Mouse (Mus musculus): ENCODE measurements around the gene Slc36a2. TPM values are rescaled to one million over a fixed set of nuclear protein-coding genes. Genes with fewer than 3 reads are reported as not detected.

Slc36a2 gene
- polyA plus RNA-seq, 1 experiment, result not detected

DNA sequence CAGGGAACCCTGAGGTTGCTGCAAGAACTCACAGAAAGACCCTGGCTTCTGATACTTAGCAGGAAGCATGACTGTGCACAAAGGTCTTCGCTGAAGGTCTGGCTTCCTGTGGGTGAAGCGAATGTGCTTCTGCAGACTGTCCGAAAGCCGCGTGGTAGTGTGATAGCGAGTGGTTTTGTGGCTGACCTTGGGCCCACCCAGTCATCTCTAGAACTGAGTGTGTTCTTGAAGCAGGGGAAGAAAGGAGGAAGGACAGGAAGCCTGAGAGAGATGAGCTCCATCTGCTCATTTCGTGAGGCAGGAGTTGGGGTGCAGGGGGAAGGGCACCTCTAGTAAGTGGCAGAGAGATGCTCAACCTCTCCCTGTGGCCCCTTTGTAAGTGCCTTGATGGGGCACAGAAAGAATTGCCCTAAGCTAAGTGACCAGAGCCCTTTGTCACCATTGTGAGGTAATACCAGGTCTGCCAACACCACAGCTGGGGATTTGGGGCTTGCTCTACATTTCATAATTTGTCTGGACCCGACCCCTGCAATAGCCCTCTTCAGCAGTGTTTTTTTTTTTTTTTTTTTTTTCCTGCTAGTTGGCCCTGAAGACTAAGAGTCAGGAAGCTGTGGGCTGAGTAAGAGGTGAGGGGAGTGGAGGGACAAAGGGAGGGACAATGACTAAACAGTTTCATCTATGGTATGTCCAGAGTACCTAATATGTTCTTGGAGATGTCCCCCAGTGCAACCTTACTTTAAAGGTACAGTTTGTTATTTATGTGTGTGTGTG, 13.0 kb upstream of the Slc36a2 start:
- no peak for TF ChIP-seq GATA1 (IDR thresholded peaks at IDR 0.05; ENCODE audit: low read length)

DNA sequence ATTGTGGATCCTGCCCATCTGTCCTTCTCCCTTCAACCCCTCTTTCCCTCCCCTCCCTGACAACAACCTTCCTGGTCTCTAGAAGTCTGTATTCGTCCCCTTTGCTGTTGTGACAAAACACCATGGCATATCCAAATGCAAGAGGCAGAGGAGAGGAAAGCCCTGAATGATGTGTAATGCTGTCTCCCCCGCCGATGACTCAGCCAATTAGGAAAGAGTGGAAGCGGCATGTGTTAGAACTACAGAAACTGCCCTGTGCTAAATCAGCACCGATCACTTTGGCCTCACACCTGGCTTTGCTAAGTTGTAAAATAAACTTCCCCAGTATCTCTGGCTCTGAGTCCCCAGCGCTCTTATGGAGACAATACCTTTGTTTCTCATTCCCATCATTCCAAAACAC, 12.2 kb upstream of the Slc36a2 start:
- no peak for TF ChIP-seq GATA1 (IDR thresholded peaks at IDR 0.05; ENCODE audit: low read length)

DNA sequence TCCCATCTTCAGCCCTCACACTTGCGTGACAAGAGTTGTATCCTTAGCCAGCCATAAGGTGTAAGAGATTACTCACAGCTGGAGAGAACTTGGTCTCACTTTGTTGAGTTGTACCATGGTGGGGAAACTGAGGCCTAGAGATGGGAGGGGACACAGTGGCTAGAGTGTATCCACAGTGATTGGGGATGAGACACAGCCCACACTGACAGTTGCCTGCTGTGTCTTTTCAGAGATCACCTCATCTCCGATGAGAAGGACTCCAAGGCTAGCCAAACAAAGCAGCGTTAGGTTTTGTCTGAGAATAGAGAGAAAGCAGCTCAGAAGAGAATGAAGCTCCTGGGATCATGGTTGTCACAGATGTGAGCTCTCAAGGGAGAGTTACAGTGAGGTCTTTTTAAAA, 5.3 kb upstream of the Slc36a2 start:
- TF ChIP-seq GATA1 (IDR thresholded peaks at IDR 0.05; ENCODE audit: low read length), result no peak

- TF ChIP-seq GATA1 (IDR thresholded peaks at IDR 0.05; ENCODE audit: low read length), result no peak
These were observed 2.9 kb upstream of the Slc36a2 start for GRCm38 (mm10) chr11:55187777-55188176.

- TF ChIP-seq GATA1 (IDR thresholded peaks at IDR 0.05; ENCODE audit: low read length), result no peak
These were observed 2.4 kb upstream of the Slc36a2 start for GRCm38 (mm10) chr11:55187292-55187691.

- TF ChIP-seq GATA1 (IDR thresholded peaks at IDR 0.05; ENCODE audit: low read length), result no peak
These were observed 631 bp downstream of the Slc36a2 start for GRCm38 (mm10) chr11:55184246-55184645.

- TF ChIP-seq GATA1 (IDR thresholded peaks at IDR 0.05; ENCODE audit: low read length), result no peak
These were observed 1.8 kb downstream of the Slc36a2 start for GRCm38 (mm10) chr11:55183124-55183523.

DNA sequence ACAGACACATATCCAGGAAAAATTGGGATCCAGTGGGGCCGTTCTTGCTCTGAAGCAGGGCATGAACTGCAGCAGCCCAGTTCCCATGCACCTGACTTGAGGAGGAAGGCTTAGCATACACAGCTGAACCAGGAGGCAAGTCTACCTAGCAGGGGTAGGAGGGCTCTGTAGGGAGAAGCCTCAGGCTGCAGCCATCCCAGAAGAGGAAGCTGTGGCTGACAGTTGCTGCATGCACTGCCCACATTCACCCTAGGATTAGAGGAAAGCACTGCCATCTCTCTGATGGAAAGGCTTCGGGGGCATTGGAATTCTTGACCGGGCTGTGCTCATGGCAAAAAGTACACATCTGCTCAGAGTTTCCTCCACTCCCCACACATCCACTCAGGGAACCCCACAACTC, 5.0 kb downstream of the Slc36a2 start:
- no peak for TF ChIP-seq GATA1 (IDR thresholded peaks at IDR 0.05; ENCODE audit: low read length)

DNA sequence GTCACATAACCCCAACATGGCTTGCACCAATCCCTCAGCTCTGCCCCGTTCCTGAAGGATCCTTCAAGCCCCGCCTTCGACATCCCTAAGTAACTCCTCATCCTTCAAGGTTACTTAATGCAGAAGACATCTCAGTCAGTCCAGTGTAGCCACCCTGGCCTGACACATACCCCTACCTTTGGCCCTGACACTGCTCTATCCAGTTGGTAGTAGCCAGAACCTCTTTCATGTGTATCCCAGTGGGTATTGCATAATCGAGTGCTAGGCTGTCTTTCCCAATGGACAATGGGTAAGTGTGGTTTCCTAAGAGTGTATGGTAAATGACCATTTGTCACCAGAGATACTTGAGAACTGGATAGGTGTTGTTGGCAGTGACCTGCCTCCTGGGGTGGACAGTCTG, 6.0 kb downstream of the Slc36a2 start:
- TF ChIP-seq GATA1 (IDR thresholded peaks at IDR 0.05; ENCODE audit: low read length), result no peak

DNA sequence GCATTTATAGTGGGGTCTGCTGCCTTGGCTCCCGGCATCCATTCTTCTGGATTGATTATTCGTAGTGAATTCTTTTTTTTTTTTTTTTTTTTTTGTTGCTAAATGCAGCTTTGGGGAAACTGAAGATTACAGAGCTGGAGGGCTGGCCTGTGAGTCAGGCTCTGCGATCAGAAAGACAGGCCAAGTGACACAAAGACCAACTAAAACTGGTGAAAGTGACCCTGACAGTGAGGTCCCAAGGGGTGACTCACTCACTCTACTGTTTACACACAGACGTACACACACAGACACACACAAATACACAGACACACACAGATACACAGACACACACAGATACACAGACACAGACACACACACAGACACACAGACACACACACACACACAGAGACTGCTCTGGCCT, 14.4 kb downstream of the Slc36a2 start:
- no peak for TF ChIP-seq GATA1 (IDR thresholded peaks at IDR 0.05; ENCODE audit: low read length)

GRCm38 (mm10) chr11:55168914-55169313, 16.0 kb downstream of the Slc36a2 start:
- TF ChIP-seq GATA1 (IDR thresholded peaks at IDR 0.05; ENCODE audit: low read length), result no peak

DNA sequence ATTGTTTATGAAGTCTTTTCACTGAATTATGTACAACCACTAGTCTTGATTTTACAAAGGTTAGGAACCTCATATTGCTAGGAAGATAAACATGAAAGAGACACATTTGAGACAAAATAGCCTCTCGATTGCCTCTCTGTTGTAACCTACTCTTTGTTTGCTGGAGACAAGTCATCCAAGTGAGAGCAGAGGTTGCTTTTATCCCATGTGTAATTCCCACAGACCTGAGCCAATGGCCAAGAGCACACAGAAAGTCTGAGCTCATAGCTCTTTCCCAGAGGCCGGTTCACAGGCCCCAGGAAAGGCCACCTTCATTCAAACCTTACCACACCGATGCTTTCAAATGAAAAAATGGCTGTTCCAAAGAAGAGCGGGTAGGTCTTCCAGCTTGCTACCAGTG, 16.4 kb downstream of the Slc36a2 start:
- no peak for TF ChIP-seq GATA1 (IDR thresholded peaks at IDR 0.05; ENCODE audit: low read length)

DNA sequence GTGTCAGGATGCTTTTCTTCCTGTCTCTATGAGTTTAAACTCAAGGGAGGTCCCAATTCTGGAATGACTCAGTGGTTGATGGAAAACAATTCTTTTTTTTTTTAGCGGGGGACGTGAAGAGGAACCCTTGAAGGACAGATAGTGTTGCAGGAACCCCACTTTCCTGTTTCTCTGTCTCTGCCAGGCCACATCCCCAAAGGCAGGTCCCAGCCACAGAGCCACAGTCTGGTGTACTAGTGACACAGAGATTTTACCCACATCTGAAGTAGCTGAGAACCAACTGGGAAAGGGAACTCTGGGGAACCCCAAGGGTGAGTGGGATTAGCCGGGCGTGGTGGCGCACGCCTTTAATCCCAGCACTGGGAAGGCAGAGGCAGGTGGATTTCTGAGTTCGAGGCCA, 19.1 kb downstream of the Slc36a2 start:
- TF ChIP-seq GATA1 (IDR thresholded peaks at IDR 0.05; ENCODE audit: low read length), result no peak

- no peak for TF ChIP-seq GATA1 (IDR thresholded peaks at IDR 0.05; ENCODE audit: low read length)
These were observed 20.2 kb downstream of the Slc36a2 start for GRCm38 (mm10) chr11:55164723-55165122.

GRCm38 (mm10) chr11:55162670-55163069, 22.2 kb downstream of the Slc36a2 start:
- TF ChIP-seq GATA1 (IDR thresholded peaks at IDR 0.05; ENCODE audit: low read length), result no peak

DNA sequence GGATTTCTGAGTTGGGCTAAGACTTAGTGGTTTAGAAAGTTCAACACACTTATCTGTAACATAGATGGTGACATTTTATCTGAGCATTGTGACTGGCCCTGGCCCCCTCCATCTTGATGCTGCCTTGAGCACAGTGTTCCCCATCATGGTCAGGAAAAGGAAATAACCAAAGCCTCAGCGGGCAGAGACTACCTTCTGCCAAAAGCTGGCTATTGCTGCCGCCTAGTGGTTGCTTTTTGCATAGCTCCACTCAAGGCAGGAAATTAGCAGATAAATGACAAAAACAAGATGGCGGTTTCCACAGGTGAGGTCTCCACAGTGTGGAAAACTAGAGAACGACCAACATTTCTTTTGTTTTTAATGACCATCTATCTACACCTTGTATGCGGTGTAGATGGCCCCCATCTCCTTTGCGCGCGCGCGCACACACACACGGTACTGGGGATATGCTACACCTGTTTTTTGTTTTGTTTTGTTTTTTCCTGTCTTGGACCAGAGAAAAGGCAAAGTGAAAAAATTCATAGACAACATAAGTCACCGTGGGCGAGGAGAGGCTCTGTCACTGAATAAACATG, 26.0 kb downstream of the Slc36a2 start:
- no peak for TF ChIP-seq GATA1 (IDR thresholded peaks at IDR 0.05; ENCODE audit: low read length)

GRCm38 (mm10) chr11:55155070-55155421, 29.8 kb downstream of the Slc36a2 start:
- no peak for TF ChIP-seq GATA1 (IDR thresholded peaks at IDR 0.05; ENCODE audit: low read length)
